Mouse (Mus musculus) bone marrow, adult 2 months (tissue): ENCODE measurements around the gene Uap1. TPM values are rescaled to one million over a fixed set of nuclear protein-coding genes. Genes with fewer than 3 reads are reported as not detected.

ENCODE experiments used
- H3K27ac ChIP-seq: fragments of 200-500 bp; 2 replicates; pipeline ENCODE4 v1.5.1; 2012; ENCODE audit warnings: low read depth, mild to moderate bottlenecking, control low read depth, inconsistent platforms, low read length; ENCODE audit not compliant: control insufficient read depth, poor library complexity, insufficient read depth
- H3K4me1 ChIP-seq: fragments of 200-500 bp; 2 replicates; pipeline ENCODE4 v1.6.1; 2011; ENCODE audit warnings: low read length; ENCODE audit not compliant: control insufficient read depth, insufficient read depth
- H3K4me3 ChIP-seq: fragments of 200-500 bp; replicated peaks from 2 replicates; pipeline ENCODE3; 2011; ENCODE audit warnings: mild to moderate bottlenecking, low read depth, low read length, control low read depth; ENCODE audit not compliant: control insufficient read depth
- CTCF ChIP-seq: fragments of 200-500 bp; IDR thresholded peaks from 2 replicates; pipeline ENCODE4 v1.5.1; 2011; ENCODE audit warnings: low read length, control low read depth; ENCODE audit not compliant: control insufficient read depth, insufficient read depth
- POLR2A ChIP-seq: fragments of 200-500 bp; IDR thresholded peaks from 2 replicates; pipeline ENCODE4 v1.6.1; 2011; ENCODE audit warnings: low read depth, mild to moderate bottlenecking, control low read depth, low read length, borderline replicate concordance; ENCODE audit not compliant: control insufficient read depth
- WGBS: fragments of 180-500 bp; shearing (Covaris S2); methylation state at CpG from one replicate; pipeline ENCODE4 v1.1.7; 2018; 5-methylcytosine and 5-hydroxymethylcytosine counted together
- polyA plus RNA-seq: library from polyadenylated mRNA; stranded (reverse); fragments of >200 nt; gene quantifications from 2 replicates; pipeline ENCODE4 v1.2.4, GENCODE M21; 2011; ENCODE audit warnings: low replicate concordance; ENCODE audit not compliant: missing spikeins, insufficient read depth, insufficient read length

Uap1 gene
- polyA plus RNA-seq, 1 experiment, result 23.4 TPM

DNA sequence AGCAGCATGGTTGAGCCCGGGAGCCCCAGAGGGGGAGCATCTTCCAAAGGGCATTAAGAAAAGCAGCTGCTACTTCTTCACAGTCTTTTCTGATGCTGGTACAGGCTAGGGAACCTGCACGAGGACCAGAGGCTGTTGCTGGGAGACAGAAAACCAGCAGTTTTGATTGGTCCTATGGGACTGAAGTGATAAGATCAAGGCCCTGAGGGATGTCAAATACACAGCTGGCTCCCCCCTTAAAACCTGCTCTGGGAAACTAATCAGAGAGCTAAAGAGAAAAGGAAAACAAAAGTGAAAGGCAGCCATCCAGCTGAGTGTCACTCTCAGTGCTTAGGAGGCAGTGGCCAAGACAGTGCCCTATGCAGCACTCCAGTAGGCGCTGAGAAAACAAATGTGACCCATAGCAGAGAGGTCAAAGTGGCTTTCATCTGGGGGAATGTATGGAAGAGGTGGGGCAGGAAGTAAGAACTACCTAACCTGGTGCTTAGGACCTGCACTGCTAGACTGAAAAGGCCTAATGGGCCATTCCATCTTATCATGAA, 14.3 kb downstream of the Uap1 start:
- TF ChIP-seq POLR2A, result no peak
- TF ChIP-seq CTCF, result no peak
- 35% methylated on average over 3 of the region's 3 CpGs for WGBS
- Histone ChIP-seq H3K4me1 (no peaks in the 10 kb centered on the region; the same call in 1 of the 2 replicates), H3K4me3 (no peak overlapping the region), H3K27ac (no peak overlapping the region)

DNA sequence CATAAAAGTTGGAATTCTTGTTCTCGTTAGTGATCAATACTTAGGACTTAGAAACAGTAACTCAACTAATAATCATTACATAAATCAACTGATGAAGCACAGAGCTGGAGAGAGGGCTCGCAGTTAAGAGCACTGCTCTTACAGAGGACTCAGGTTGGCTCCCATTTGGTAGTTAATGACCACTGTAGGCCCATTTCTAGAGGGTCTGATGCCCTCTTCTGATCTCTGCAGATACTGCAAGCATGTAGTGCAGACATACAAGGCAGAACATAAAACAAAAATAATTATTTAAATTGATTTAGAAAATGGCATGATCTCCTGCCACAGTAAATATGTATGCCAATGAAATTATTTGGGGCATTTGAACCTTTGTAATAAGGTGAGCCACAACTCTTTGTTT, 15.1 kb downstream of the Uap1 start:
- 85% methylated on average over 2 of the region's 2 CpGs for WGBS
- Histone ChIP-seq H3K27ac (no peak overlapping the region), H3K4me3 (no peak overlapping the region), H3K4me1 (no peaks in the 10 kb centered on the region; the same call in 1 of the 2 replicates)
- TF ChIP-seq POLR2A, result no peak
- TF ChIP-seq CTCF, result no peak

- no peaks in the 10 kb centered on the region for H3K4me1 ChIP-seq
- H3K27ac ChIP-seq, result no peak overlapping the region
- TF ChIP-seq POLR2A (no peak), CTCF (no peak)
- 82% methylated on average over 5 of the region's 5 CpGs for WGBS
- no peak overlapping the region for H3K4me3 ChIP-seq
Measured at GRCm38 (mm10) chr1:170155761-170156160, 19.0 kb downstream of the Uap1 start.

DNA sequence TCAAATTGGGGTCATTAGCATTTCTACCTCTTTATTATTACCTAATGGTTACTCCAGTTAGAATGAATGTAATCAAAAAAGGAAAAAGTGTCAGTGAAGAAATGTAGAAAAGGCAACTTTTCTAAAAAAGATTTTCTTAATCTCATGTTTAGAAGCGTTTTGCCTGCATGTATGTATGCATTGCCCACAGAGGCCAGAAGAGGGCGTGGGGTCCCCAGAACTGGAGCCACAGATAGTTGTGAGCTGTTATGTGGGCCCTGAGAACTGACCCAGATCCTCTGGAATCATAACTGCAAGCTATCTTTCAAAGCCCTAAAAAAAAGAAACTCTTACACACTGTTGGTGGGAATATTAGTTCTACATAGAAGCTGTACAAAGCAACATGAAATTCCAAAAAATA, 19.5 kb downstream of the Uap1 start:
- H3K4me1 ChIP-seq, result no peaks in the 10 kb centered on the region
- H3K4me3 ChIP-seq, result no peak overlapping the region
- 77% methylated on average over 2 of the region's 2 CpGs for WGBS
- TF ChIP-seq POLR2A (no peak), CTCF (peak; percentile 19; the same call in 1 of the 2 replicates)
- H3K27ac ChIP-seq, result no peak overlapping the region

DNA sequence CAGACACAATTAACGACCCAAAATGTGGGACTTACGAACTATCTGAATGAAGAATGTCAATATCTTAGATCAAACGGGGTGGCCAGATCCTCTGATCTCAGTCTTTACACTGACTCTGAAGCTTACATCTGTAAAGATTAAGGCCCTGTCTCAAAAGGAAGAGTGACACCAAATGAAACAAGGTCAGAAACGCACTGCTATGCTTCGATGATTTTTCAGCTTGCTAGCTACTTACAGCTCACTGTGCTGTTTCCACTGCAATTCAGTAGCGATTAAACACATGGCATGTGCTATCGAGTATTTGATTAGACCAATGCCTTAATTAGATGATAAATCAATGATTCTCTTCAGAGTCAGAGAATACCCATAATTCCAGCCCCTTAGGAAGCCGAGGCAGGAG, 20.8 kb downstream of the Uap1 start:
- 90% methylated on average over 8 of the region's 8 CpGs for WGBS
- Histone ChIP-seq H3K4me1 (peaks cover 2% of the 10 kb centered on the region; the same call in 1 of the 2 replicates), H3K4me3 (no peak overlapping the region), H3K27ac (no peak overlapping the region)
- TF ChIP-seq CTCF, result no peak
- no peak for TF ChIP-seq POLR2A

GRCm38 (mm10) chr1:170152552-170152951, 22.2 kb downstream of the Uap1 start:
- TF ChIP-seq POLR2A (no peak), CTCF (no peak)
- WGBS, result 88% methylated on average over 2 of the region's 2 CpGs

GRCm38 (mm10) chr1:170150870-170151269, 23.9 kb downstream of the Uap1 start:
- TF ChIP-seq CTCF, result no peak
- TF ChIP-seq POLR2A, result no peak

More at GRCm38 (mm10) chr1:170152552-170152951, 22.2 kb downstream of the Uap1 start:
- Histone ChIP-seq H3K4me3 (no peak overlapping the region), H3K4me1 (peaks cover 3% of the 10 kb centered on the region; the same call in 1 of the 2 replicates), H3K27ac (no peak overlapping the region)

DNA sequence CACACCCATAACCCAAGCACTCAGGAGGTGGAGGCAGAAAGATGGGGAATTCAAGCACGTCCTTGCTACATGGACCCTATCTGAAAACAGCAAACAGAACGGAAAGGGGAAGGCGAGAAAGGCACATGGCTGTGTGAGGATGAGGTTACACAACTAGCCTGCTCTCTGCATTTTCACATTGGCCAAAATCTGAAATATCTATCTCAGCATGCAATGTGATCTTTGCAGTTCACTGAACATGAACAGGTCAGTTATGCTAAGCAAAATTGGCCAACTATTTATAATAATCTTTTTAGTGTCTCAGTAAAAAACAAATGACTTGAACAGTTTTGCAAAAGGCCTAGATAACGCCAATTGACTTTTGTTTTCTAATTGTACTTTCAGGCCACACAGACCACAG, 25.0 kb downstream of the Uap1 start:
- 58% methylated on average over 4 of the region's 4 CpGs for WGBS
- H3K4me3 ChIP-seq, result no peak overlapping the region
- H3K27ac ChIP-seq, result 0 out of 2 replicates have a peak overlapping the region, but pooled peaks have one; percentile 28
- H3K4me1 ChIP-seq, result peaks cover 3% of the 10 kb centered on the region; the same call in 1 of the 2 replicates
- TF ChIP-seq CTCF (no peak), POLR2A (no peak)

More at GRCm38 (mm10) chr1:170150870-170151269, 23.9 kb downstream of the Uap1 start:
- no peak overlapping the region for H3K4me3 ChIP-seq
- no peak overlapping the region for H3K27ac ChIP-seq
- H3K4me1 ChIP-seq, result peaks cover 3% of the 10 kb centered on the region; the same call in 1 of the 2 replicates
- WGBS, result 87% methylated on average over 6 of the region's 6 CpGs
